Mouse (Mus musculus) E14TG2a.4 (cell line): ENCODE data around the gene Tlcd1.

Experiments used
- CTCF ChIP-seq: conservative IDR thresholded peaks from 2 replicates; pipeline ENCODE4 v1.5.1; 2014; ENCODE audit warnings: low read length
- NANOG ChIP-seq: IDR thresholded peaks from 2 replicates; pipeline ENCODE4 v1.6.1; 2014; ENCODE audit warnings: borderline replicate concordance, low read length, mixed read lengths
- POU5F1 ChIP-seq: IDR thresholded peaks from 2 replicates; pipeline ENCODE4 v1.6.1; 2014; ENCODE audit warnings: low read length, borderline replicate concordance

GRCm38 (mm10) chr11:78155674-78156073 is 20.8 kb upstream of the Tlcd1 start:
- TF ChIP-seq CTCF (no peak), NANOG (no peak), POU5F1 (no peak)
